Mouse (Mus musculus) layer of hippocampus, adult 2 months (tissue): ENCODE measurements around the gene Cdon. TPM values are rescaled to one million over a fixed set of nuclear protein-coding genes. Genes with fewer than 3 reads are reported as not detected.
A peak's percentile ranks its signal among the peaks of the same experiment; 100 is the strongest.

Experiments used
- DNase-seq, 2 experiments: peaks; one replicate each; pipeline ENCODE4 v3.0.0; 2022; ENCODE audit warnings: low spot score in 2 of 2
- H3K27ac ChIP-seq: fragments of 200-600 bp; 2 replicates; pipeline ENCODE4 v1.8.1; 2022
- H3K4me3 ChIP-seq: fragments of 200-600 bp; 2 replicates; pipeline ENCODE4 v1.8.1; 2022; ENCODE audit warnings: mild to moderate bottlenecking
- CTCF ChIP-seq: fragments of 200-600 bp; conservative IDR thresholded peaks from 2 replicates; pipeline ENCODE4 v1.8.1; 2022; ENCODE audit warnings: antibody characterized with exemption, mild to moderate bottlenecking, moderate library complexity
- total RNA-seq, 2 experiments: library from RNA; stranded (reverse); gene quantifications; 2 replicates each; pipeline ENCODE4 v1.2.3; 2021

The Cdon gene
- total RNA-seq, 2 experiments from 2014 or later, result 11.3 to 14.2 TPM

DNA sequence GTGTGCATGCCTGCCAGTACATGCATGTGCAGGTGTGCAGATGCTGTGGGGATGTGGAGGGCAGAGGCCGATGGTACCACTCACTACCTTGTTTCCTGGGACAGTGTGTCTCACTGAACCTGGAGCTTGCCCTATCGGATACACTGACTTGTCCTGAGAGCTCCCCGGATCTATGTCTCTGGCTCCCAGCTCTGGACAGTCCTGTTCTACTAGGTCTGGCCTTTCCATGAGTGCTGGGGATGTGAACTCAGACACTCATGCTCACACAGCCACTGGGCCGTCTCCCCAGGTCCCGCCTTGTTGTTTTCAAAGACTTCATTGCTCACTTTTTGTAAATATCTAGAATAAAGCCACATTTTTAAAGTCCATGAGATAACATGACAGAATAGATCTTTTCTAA lies 120.1 kb downstream of the Cdon start:
- DNase-seq, result no peak
- Histone ChIP-seq H3K27ac (no peak overlapping the region), H3K4me3 (no peak overlapping the region)
- TF ChIP-seq CTCF, result no peak

DNA sequence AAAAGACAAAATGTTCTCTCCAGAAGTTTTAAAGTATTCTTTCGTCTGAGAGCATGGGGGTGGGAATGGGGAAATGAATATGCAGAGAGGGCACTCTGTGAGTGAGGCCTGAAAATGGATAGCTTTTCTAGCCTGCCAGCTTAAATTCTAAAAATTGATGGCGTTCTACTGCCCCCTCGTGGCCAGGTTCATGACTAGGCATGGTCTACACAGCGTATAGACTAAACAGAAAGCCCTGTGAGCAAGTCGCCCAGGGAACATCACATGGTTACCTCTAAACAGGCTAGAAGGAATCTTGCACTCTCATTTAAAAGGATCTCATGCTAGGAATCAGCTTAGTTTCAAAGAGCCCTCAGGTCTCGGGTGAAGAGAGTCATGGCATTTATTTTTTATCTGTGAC lies 120.6 kb downstream of the Cdon start:
- peak; percentile 90 for TF ChIP-seq CTCF
- Histone ChIP-seq H3K27ac (no peak overlapping the region), H3K4me3 (no peak overlapping the region)
- peak; percentile 75 to 89 for DNase-seq

GRCm38 (mm10) chr9:35541941-35542340 lies 121.0 kb downstream of the Cdon start:
- no peak for DNase-seq
- no peak for TF ChIP-seq CTCF
- Histone ChIP-seq H3K27ac (no peak overlapping the region), H3K4me3 (no peak overlapping the region)

DNA sequence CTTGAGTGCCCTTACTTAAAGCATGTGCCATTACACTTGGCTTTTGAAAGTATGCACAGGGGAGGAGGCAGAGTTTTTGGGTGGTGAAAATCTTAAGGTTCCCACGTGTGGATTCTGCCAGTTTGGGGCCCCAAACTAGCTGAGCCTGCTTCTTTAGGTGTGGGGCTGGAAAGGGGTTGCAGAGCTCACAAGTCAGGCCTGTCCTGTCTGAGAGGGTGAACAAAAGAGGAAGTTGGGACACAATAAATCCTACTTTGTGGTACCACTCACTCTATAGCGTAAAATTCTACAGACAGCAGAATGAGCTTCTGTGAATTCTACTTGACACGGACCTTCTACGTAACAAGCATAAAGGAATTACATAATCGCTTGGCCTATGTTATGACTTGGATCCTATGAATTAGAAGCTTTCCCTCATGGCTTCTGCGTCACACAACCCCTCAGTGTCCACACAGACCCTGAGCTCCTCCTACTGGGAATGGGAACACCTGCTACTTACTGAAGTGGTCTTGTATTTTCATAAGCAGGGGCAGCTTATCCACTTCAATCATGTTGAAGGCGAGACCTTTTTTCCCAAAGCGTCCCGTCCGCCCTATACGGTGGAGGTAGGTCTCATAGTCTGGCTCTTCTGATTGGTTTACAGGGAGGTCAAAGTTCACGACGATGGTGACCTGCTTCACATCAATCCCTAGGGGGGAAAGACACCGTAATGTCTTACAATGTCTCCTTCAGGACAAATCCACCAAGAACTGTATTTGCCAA lies 122.4 kb downstream of the Cdon start:
- DNase-seq, result no peak
- no peak for TF ChIP-seq CTCF
- Histone ChIP-seq H3K27ac (no peak overlapping the region), H3K4me3 (no peak overlapping the region)

GRCm38 (mm10) chr9:35544666-35545065 lies 123.7 kb downstream of the Cdon start:
- TF ChIP-seq CTCF, result no peak
- no peak for DNase-seq
- H3K27ac ChIP-seq, result no peak overlapping the region
- no peak overlapping the region for H3K4me3 ChIP-seq

DNA sequence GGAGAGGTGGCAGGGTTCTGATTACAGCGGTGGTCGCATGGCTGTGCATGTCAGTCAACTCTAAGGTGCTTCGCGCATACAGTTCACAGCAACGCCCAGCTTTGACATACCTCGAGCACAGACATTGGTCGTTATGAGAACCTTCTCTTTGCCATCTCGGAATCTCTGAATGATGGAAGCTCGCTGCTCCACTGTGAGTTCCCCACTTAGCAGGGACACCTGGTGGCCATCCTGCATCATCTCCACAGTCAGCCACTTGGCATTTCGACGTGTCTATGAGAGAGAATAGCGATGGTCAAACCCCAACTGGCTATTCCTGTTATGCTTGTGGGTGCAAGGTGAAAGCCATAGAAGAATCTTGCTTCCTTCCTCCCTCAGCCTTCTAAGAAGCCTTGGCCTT lies 124.8 kb downstream of the Cdon start:
- DNase-seq, result no peak
- H3K4me3 ChIP-seq, result no peak overlapping the region
- H3K27ac ChIP-seq, result no peak overlapping the region
- peak; percentile 59 for TF ChIP-seq CTCF

DNA sequence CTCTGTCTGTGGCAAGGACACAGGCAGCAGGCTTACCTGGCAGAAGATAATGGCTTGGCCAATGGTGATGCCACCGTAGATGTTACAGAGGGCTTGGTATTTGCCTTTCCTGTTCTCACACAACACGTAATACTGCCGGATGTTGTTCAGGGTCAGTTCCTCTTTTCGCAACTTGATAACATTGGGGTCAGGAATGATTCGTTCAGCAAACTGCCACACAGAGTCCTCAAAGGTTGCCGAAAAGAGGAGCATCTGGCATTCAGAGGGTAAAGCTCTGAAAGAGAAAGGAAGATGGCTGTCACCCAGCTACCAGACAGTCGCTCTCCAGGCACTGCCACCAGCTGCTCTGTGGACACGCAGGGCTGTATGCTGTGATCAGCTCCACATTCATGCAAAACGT lies 125.8 kb downstream of the Cdon start:
- Histone ChIP-seq H3K27ac (no peak overlapping the region), H3K4me3 (no peak overlapping the region)
- no peak for TF ChIP-seq CTCF
- no peak for DNase-seq

DNA sequence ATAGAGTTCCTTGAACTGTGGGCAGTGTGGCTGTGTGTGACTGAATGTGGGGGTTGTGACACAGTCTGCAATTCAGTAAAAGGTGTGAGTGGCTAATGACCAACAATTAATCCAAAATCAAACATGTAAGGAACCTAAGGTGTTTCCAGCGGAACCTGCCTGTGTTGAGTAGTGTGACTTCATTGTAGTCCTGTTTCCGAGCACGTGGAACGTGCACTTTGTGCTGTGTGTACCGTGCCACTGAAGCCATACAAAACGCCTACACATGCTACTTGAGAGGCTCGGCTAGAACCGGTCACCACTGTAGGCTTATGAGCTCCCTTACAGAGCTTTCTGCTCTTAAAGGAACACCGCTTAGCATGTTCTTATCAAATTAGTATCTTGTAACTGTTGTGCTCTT lies 127.5 kb downstream of the Cdon start:
- Histone ChIP-seq H3K27ac (no peak overlapping the region), H3K4me3 (no peak overlapping the region)
- DNase-seq, result no peak
- no peak for TF ChIP-seq CTCF

GRCm38 (mm10) chr9:35556494-35557102 lies 135.7 kb downstream of the Cdon start:
- DNase-seq, result no peak
- TF ChIP-seq CTCF, result no peak
- H3K4me3 ChIP-seq, result no peak overlapping the region
- no peak overlapping the region for H3K27ac ChIP-seq

Other genes with a start within 250 kb of the Cdon start
- gene Dcps, start 245.1 kb upstream of the Cdon start, total RNA-seq, result 10 to 100 TPM; 20.5 to 21.7 TPM
- 10 to 100 TPM; 65.4 to 65.6 TPM for gene Srpr, start 221.0 kb upstream of the Cdon start, total RNA-seq
- 1 to 10 TPM; 1.6 to 2.7 TPM for gene Tirap, start 220.8 kb upstream of the Cdon start, total RNA-seq
- 10 to 100 TPM; 35.4 to 37.3 TPM for gene Foxred1, start 210.1 kb upstream of the Cdon start, total RNA-seq
- 10 to 100 TPM; 27.2 to 35.4 TPM for gene Fam118b, start 153.3 kb upstream of the Cdon start, total RNA-seq
- gene Rpusd4, start 153.3 kb upstream of the Cdon start, total RNA-seq, result 10 to 100 TPM; 10.9 to 11.0 TPM
- not detected for gene Gm1113, start 97.1 kb downstream of the Cdon start, total RNA-seq
- gene Ddx25, start 137.4 kb downstream of the Cdon start, total RNA-seq, result 10 to 100 TPM; 13.9 to 14.9 TPM
- gene Pus3, start 137.5 kb downstream of the Cdon start, total RNA-seq, result 10 to 100 TPM; 13.0 to 14.2 TPM
- gene Pate2, start 149.2 kb downstream of the Cdon start, total RNA-seq, result under 1 TPM; 0.74 to 0.79 TPM
- 10 to 100 TPM; 13.0 to 15.8 TPM for gene Hyls1, start 149.3 kb downstream of the Cdon start, total RNA-seq
- gene Pate4, start 190.8 kb downstream of the Cdon start, total RNA-seq, result not detected
- gene Pate3, start 227.1 kb downstream of the Cdon start, total RNA-seq, result not detected